Mouse (Mus musculus) limb, embryonic 11.5 days (tissue): Measurements from ENCODE around the gene Tff2. TPM values are rescaled to one million over a fixed set of nuclear protein-coding genes. Genes with fewer than 3 reads are reported as not detected.

Experiments used
- ATAC-seq: fragments of 200-750 bp; cut with Nextera tagmentation; 2 replicates; pipeline ENCODE4 v1.8.0; 2017; ENCODE audit warnings: low read depth; ENCODE audit not compliant: insufficient number of reproducible peaks, low FRiP score, low TSS enrichment
- DNase-seq: peaks from one replicate; pipeline ENCODE4 v3.0.0-alpha.2; 2015; ENCODE audit warnings: low spot score
- H3K27ac ChIP-seq: fragments of 300-500 bp; sonication (generic); replicated peaks from 2 replicates; pipeline ENCODE4 v1.5.1; 2014; ENCODE audit warnings: low read depth, mild to moderate bottlenecking, low read length
- H3K27me3 ChIP-seq: fragments of 300-500 bp; sonication (generic); 2 replicates; pipeline ENCODE4 v1.6.1; 2014; ENCODE audit warnings: mild to moderate bottlenecking, low read length, mixed read lengths; ENCODE audit not compliant: control insufficient read depth, insufficient read depth
- H3K36me3 ChIP-seq: fragments of 300-500 bp; sonication (generic); 2 replicates; pipeline ENCODE4 v1.6.1; 2014; ENCODE audit warnings: mild to moderate bottlenecking, low read length, moderate library complexity, mixed read lengths; ENCODE audit not compliant: control insufficient read depth, insufficient read depth
- H3K4me1 ChIP-seq: fragments of 300-500 bp; sonication (generic); 2 replicates; pipeline ENCODE4 v1.6.1; 2014; ENCODE audit warnings: low read length, mixed read lengths; ENCODE audit not compliant: control insufficient read depth, insufficient read depth
- H3K4me2 ChIP-seq: fragments of 300-500 bp; sonication (generic); 2 replicates; pipeline ENCODE4 v1.6.1; 2014; ENCODE audit warnings: low read depth, mild to moderate bottlenecking, moderate library complexity; ENCODE audit not compliant: severe bottlenecking
- H3K4me3 ChIP-seq: fragments of 300-500 bp; sonication (generic); 2 replicates; pipeline ENCODE4 v1.5.1; 2014; ENCODE audit warnings: low read depth, low read length
- H3K9ac ChIP-seq: fragments of 300-500 bp; sonication (generic); 2 replicates; pipeline ENCODE4 v1.6.1; 2014; ENCODE audit warnings: mild to moderate bottlenecking, low read length
- H3K9me3 ChIP-seq: fragments of 300-500 bp; sonication (generic); 2 replicates; pipeline ENCODE4 v1.6.1; 2016; ENCODE audit warnings: low read length; ENCODE audit not compliant: control insufficient read depth
- WGBS: fragments of 180-500 bp; shearing (Covaris S2); extraction: QIAGEN DNeasy Blood & Tissue Kit; methylation state at CpG from one replicate; pipeline ENCODE4 v1.1.7; 2014; 5-methylcytosine and 5-hydroxymethylcytosine counted together
- polyA plus RNA-seq: library from polyadenylated mRNA; unstranded; fragments of >200 nt; fragmentation: Nextera tagmentation; extraction: Ambion mirVana; gene quantifications from 2 replicates; pipeline ENCODE4 v1.2.1, GENCODE M21; 2014

Gene Tff2
- polyA plus RNA-seq, 1 experiment from 2014 or later = not detected

DNA sequence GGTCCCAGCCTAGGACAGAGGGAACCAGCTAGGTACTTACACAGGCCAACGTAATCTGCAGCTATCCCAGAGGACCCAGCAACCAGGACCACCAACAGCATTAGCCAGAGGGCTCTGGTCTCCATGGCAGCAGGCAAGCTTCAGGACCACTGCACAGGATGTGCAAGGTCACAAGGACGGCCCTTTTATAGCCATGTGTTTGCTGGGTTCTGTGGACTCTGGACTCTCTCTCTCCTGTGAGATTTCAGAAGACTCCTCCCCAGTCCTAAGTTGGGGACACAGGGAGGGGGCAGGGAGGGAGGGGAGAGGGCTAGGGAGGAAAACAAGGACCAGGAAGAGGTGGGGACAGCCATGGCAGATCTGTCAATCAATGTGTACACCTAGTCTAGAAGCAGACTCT lies 14.6 kb downstream of the Tff2 start, which contains the start of gene Tff3:
TSS of gene Tff3 (minus strand) at position 195 of the 400 bp plus-strand sequence.
- 7% methylated on average over 2 of the region's 2 CpGs for WGBS
- Histone ChIP-seq H3K4me1 (peaks cover 14% of the 10 kb centered on the region; the same call in 1 of the 2 replicates), H3K4me3 (no peak within 1 kb of the TSS), H3K27ac (no peak within 1 kb of the TSS), H3K27me3 (no peaks in the 10 kb centered on the region), H3K9ac (no peak within 1 kb of the TSS), H3K9me3 (no peaks in the 10 kb centered on the region), H3K36me3 (no peaks in the 10 kb centered on the region), H3K4me2 (no peak within 1 kb of the TSS)
- peak; percentile 40 for DNase-seq
- ATAC-seq = no peak

GRCm38 (mm10) chr17:31128708-31129318 lies 15.3 kb downstream of the Tff2 start:
- ATAC-seq (no peak), DNase-seq (no peak)
- 84% methylated on average over 9 of the region's 9 CpGs for WGBS

DNA sequence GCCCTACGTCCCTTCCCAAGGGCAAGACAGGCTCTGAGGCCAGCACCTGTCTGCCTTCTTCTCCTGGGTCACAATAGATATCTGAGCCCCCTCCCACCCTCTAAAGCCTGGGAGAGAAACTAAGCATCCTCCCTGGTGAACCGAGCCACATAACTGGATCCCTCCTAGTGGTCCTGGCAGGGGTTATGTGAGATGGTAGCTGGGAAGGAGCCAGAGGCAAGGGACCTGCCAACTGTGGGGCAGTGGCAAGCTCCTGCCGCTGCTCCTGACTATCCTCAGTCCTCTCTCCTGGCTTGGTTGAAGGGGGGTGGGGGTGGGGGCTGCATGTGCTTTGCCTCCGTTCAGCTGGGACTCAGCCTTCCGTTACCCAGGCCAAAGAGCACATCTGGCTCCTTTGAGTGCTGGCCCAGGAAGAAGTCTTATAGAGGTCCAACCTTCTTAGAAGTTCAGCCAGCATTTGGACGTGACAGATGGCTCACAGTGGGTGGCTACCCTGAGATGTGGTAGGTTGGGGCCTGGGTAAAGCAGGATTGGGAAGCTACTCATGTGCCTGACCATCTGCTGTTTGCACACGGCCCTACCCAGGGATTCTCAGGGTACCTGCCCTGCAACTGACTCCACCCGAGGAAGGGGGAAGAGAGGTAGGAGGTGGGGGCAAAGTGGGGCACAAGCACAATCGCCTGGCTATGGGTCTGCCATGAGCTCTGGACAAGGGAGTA lies 18.4 kb downstream of the Tff2 start:
- DNase-seq = no peak
- peaks cover 14% of the 10 kb centered on the region; the same call in 1 of the 2 replicates for H3K4me1 ChIP-seq

More at GRCm38 (mm10) chr17:31128708-31129318, 15.3 kb downstream of the Tff2 start:
- Histone ChIP-seq H3K9me3 (no peaks in the 10 kb centered on the region), H3K4me1 (peaks cover 14% of the 10 kb centered on the region; the same call in 1 of the 2 replicates), H3K27ac (no peak overlapping the region), H3K9ac (no peak overlapping the region), H3K4me2 (no peak overlapping the region), H3K27me3 (no peaks in the 10 kb centered on the region), H3K4me3 (no peak overlapping the region), H3K36me3 (no peaks in the 10 kb centered on the region)

DNA sequence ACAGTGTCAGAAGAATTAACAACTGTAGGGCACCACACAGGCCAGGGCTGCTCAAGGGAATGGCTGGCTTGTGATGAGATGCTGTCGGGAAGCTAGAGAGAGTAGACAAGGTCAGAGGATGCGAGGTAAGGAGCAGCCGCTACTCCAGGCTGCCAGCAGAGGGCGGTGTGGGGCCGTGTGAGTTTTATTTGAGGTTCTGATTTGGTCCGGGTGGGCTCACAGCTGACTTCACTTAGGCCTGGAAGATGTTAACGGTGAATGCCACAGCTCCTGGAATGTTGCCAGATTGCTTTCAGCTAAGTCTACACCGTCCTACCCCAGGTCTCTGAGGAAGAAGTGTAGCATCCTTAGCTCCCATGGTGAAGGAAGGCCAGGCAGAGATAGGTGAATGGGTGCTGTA lies 22.1 kb downstream of the Tff2 start:
- 5% methylated on average over 8 of the region's 8 CpGs for WGBS
- no peak for ATAC-seq
- H3K27me3 ChIP-seq = no peaks in the 10 kb centered on the region

More for the DNA sequence above, 18.4 kb downstream of the Tff2 start:
- Histone ChIP-seq H3K27ac (no peak overlapping the region), H3K9me3 (no peaks in the 10 kb centered on the region), H3K27me3 (no peaks in the 10 kb centered on the region), H3K9ac (no peak overlapping the region), H3K4me3 (no peak overlapping the region), H3K36me3 (no peaks in the 10 kb centered on the region), H3K4me2 (no peak overlapping the region)
- ATAC-seq = no peak
- WGBS = 37% methylated on average over 9 of the region's 9 CpGs

DNA sequence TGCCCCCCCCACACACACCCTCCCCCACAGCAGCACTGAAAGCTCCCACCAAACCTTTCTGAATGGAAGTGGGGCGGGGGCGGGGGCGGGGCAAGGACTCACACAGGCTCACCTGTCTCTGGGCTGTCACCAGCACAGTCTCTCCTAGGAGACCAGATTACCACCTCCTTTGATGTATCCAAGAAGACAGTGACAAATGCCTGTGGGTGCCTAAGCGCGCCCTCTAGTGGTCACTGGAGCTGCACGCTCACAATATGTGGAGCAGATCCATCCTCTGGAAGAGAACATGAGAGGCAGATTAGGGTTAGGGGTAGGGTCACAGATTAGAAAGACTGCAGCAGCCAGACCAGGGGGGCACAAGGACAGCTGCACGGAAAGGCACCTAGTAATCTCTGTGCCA lies 24.7 kb downstream of the Tff2 start:
- Histone ChIP-seq H3K36me3 (no peaks in the 10 kb centered on the region), H3K9ac (no peak overlapping the region), H3K4me2 (no peak overlapping the region), H3K9me3 (no peaks in the 10 kb centered on the region), H3K4me3 (no peak overlapping the region), H3K4me1 (no peaks in the 10 kb centered on the region), H3K27me3 (no peaks in the 10 kb centered on the region), H3K27ac (no peak overlapping the region)
- DNase-seq (peak; percentile 88), ATAC-seq (no peak)
- WGBS = 6% methylated on average over 7 of the region's 7 CpGs

More for the DNA sequence above, 22.1 kb downstream of the Tff2 start:
- Histone ChIP-seq H3K9ac (no peak overlapping the region), H3K4me2 (no peak overlapping the region), H3K9me3 (no peaks in the 10 kb centered on the region), H3K36me3 (no peaks in the 10 kb centered on the region), H3K4me1 (0 out of 2 replicates have a peak, but pooled peaks cover 8% of the 10 kb centered on the region), H3K4me3 (no peak overlapping the region), H3K27ac (no peak overlapping the region)
- DNase-seq = peak; percentile 89

DNA sequence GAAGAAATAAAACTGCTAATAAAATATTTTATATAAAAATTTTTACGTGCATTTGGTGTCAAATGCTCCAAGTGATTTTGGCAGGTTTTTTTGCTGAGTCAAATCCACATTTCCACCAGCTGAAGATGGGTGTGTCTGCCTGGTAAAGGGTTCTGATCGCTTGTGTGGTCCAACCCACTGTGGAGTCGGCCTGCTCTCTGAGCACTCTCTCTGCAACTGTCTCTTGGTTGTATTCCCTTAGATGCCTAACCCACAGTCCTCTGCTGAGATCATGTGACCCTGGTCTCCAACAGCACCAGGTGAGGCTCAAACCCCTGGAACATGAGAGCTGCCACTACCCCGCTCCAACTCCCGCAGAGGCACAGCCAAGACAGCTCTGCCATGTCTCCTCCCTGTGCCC lies 26.1 kb downstream of the Tff2 start:
- whole genome bisulfite sequencing = 81% methylated on average over 5 of the region's 5 CpGs
- H3K36me3 ChIP-seq = no peaks in the 10 kb centered on the region
- no peak overlapping the region for H3K27ac ChIP-seq

DNA sequence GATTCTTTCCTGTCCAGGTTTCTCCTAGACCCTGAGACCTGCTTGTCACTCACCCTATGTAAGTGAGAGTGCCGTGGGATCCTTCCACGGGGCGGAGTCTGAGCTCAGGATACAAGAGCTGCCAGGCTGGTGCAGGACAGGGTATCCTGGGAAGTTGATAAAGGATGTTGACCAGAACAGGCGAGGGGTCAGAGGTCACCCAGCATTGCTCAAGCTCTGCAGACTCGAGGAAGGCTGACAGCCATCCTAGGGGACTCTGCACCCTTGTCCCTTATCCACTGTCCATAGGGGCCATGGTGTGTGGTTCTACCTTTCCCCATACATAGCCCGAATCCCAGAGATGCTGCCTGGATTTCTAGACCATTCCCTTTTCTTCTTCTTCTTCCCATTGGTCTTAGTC lies 28.0 kb downstream of the Tff2 start:
- H3K4me1 ChIP-seq = no peaks in the 10 kb centered on the region
- H3K9me3 ChIP-seq = no peaks in the 10 kb centered on the region
- WGBS = 54% methylated on average over 6 of the region's 6 CpGs
- ATAC-seq = no peak
- no peak overlapping the region for H3K4me2 ChIP-seq
- H3K27ac ChIP-seq = no peak overlapping the region
- no peaks in the 10 kb centered on the region for H3K36me3 ChIP-seq
- H3K4me3 ChIP-seq = no peak overlapping the region
- DNase-seq = no peak
- H3K9ac ChIP-seq = no peak overlapping the region
- no peaks in the 10 kb centered on the region for H3K27me3 ChIP-seq

More for the DNA sequence above, 26.1 kb downstream of the Tff2 start:
- DNase-seq (no peak), ATAC-seq (no peak)
- no peaks in the 10 kb centered on the region for H3K4me1 ChIP-seq
- H3K27me3 ChIP-seq = no peaks in the 10 kb centered on the region
- no peak overlapping the region for H3K4me3 ChIP-seq
- H3K9ac ChIP-seq = no peak overlapping the region
- no peaks in the 10 kb centered on the region for H3K9me3 ChIP-seq
- H3K4me2 ChIP-seq = no peak overlapping the region

GRCm38 (mm10) chr17:31113191-31113856 lies 30.8 kb downstream of the Tff2 start:
- no peaks in the 10 kb centered on the region for H3K36me3 ChIP-seq
- H3K9ac ChIP-seq = no peak overlapping the region
- no peak overlapping the region for H3K4me3 ChIP-seq
- no peak overlapping the region for H3K27ac ChIP-seq
- H3K27me3 ChIP-seq = no peaks in the 10 kb centered on the region
- no peak overlapping the region for H3K4me2 ChIP-seq
- no peak for ATAC-seq
- H3K4me1 ChIP-seq = no peaks in the 10 kb centered on the region
- WGBS = 68% methylated on average over 9 of the region's 9 CpGs
- DNase-seq = no peak
- no peaks in the 10 kb centered on the region for H3K9me3 ChIP-seq
